Mouse (Mus musculus) heart, embryonic 13.5 days (tissue): ENCODE data around the gene Ehbp1l1. TPM values are rescaled to one million over a fixed set of nuclear protein-coding genes. Genes with fewer than 3 reads are reported as not detected.

Source experiments
- ATAC-seq: fragments of 200-750 bp; cut with Nextera tagmentation; 2 replicates; pipeline ENCODE4 v1.8.0; 2017; ENCODE audit warnings: moderate TSS enrichment; ENCODE audit not compliant: insufficient number of reproducible peaks, low FRiP score, low TSS enrichment; ENCODE audit errors: extremely low read depth
- H3K27ac ChIP-seq: fragments of 300-500 bp; sonication (generic); replicated peaks from 2 replicates; pipeline ENCODE4 v1.5.1; 2015; ENCODE audit warnings: moderate library complexity, mild to moderate bottlenecking, inconsistent platforms
- H3K27me3 ChIP-seq: fragments of 300-500 bp; sonication (generic); replicated peaks from 2 replicates; pipeline ENCODE4 v1.6.1; 2015; ENCODE audit warnings: mild to moderate bottlenecking, inconsistent platforms
- H3K36me3 ChIP-seq: fragments of 300-500 bp; sonication (generic); 2 replicates; pipeline ENCODE4 v1.6.1; 2015; ENCODE audit warnings: mild to moderate bottlenecking, inconsistent platforms
- H3K4me1 ChIP-seq: fragments of 300-500 bp; sonication (generic); 2 replicates; pipeline ENCODE4 v1.6.1; 2015; ENCODE audit warnings: inconsistent platforms
- H3K4me2 ChIP-seq: fragments of 300-500 bp; sonication (generic); 2 replicates; pipeline ENCODE4 v1.6.1; 2015; ENCODE audit warnings: inconsistent platforms, mild to moderate bottlenecking, moderate library complexity
- H3K4me3 ChIP-seq: fragments of 300-500 bp; sonication (generic); 2 replicates; pipeline ENCODE4 v1.5.1; 2015; ENCODE audit warnings: moderate library complexity, mild to moderate bottlenecking, inconsistent platforms
- H3K9ac ChIP-seq: fragments of 300-500 bp; sonication (generic); 2 replicates; pipeline ENCODE4 v1.6.1; 2015; ENCODE audit warnings: inconsistent platforms, mild to moderate bottlenecking, moderate library complexity
- H3K9me3 ChIP-seq: fragments of 300-500 bp; sonication (generic); 2 replicates; pipeline ENCODE4 v1.6.1; 2016; ENCODE audit warnings: inconsistent platforms
- WGBS: fragments of 180-500 bp; shearing (Covaris S2); methylation state at CpG from one replicate; pipeline ENCODE4 v1.1.7; 2015; ENCODE audit warnings: mixed read lengths; 5-methylcytosine and 5-hydroxymethylcytosine counted together
- polyA plus RNA-seq: library from polyadenylated mRNA; unstranded; fragments of >200 nt; fragmentation: Nextera tagmentation; extraction: Ambion mirVana; gene quantifications from 2 replicates; pipeline ENCODE4 v1.2.1, GENCODE M21; 2015

Ehbp1l1 gene
- polyA plus RNA-seq, 1 experiment from 2014 or later = 85.9 TPM

DNA sequence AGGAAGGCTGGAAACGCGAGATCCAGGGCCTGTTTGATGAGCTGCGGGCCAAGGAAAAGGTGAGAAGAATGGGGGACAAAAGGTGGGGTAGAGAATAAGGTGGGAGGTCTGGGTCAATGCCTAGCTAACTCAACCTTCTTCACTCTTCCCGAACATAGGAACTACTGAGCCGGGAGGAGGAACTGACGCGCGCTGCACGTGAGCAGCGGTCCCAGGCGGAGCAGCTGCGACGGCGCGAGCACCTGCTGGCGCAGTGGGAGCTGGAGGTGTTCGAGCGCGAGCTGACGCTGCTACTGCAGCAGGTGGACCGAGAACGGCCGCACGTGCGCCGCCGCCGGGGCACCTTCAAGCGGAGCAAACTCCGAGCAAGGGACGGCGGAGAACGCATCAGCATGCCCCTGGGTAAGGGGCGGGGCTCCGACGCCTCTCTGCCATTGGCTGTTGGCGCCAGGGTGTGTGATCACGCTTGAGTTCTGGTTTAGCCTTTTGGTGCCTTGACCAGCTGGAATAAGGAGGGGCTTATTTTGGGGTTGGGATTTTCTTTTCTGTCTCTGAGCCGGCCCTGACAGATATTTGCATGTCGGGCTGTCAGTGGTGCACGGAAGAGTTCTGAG lies 30.2 kb downstream of the Ehbp1l1 start:
- Histone ChIP-seq H3K36me3 (peaks cover 93% of the 10 kb centered on the region), H3K4me2 (peak overlapping the region; percentile 55), H3K4me1 (peaks cover 41% of the 10 kb centered on the region), H3K9ac (peak overlapping the region; percentile 33), H3K9me3 (no peaks in the 10 kb centered on the region), H3K27me3 (no peaks in the 10 kb centered on the region), H3K27ac (no peak overlapping the region), H3K4me3 (peak overlapping the region; percentile 22; the same call in 1 of the 2 replicates)
- no peak for ATAC-seq
- WGBS = 30% methylated on average over 41 of the region's 41 CpGs

DNA sequence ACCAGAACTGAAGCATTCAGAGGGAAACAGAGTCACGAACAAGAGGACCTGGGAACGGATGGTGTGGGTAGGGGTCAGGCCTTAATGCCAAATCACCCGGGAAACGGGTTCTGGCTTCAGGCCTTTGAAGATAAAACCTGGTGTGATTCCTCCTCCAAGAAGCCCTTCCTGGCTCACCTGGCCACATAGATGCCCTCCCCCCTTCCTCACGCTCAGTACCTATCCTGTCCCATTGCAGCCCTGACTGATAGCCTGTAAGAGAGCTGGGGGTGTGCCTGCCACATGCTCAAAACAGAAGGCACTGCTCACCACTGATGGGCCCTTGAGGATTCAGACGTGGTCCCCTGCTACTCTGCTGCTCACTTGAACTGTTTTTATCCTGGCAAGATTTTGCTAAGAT lies 32.3 kb downstream of the Ehbp1l1 start:
- Histone ChIP-seq H3K9me3 (no peaks in the 10 kb centered on the region), H3K4me3 (peak overlapping the region; percentile 81), H3K4me2 (peak overlapping the region; percentile 99), H3K27ac (no peak overlapping the region), H3K4me1 (peaks cover 51% of the 10 kb centered on the region), H3K9ac (peak overlapping the region; percentile 96; the same call in 1 of the 2 replicates), H3K27me3 (no peaks in the 10 kb centered on the region), H3K36me3 (peaks cover 77% of the 10 kb centered on the region)
- 85% methylated on average over 6 of the region's 6 CpGs for WGBS
- ATAC-seq = no peak

DNA sequence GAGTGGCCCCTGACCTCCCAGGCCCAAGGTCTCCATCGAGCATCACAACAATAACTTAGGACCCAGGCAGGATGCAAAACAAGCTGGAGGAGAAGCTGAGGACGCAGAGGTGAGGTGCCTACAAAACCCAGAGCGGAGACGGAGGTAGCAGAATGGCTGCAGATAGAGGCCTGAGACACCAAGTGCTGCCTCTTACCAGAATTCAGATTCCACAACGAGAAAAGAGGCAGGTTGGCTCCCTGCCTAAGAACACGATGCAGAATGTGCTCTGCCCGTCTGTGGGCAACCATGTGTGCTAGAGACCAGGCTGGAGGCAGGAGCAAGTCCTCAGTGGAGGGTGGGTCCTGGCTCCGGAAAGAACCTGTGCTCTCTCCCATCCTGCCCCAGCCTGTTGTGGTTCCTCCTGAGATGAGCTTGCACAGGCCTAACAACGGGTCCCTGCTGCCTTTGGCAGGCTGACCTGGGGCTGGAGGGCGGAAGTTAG lies 33.2 kb downstream of the Ehbp1l1 start:
- H3K4me2 ChIP-seq = peak overlapping the region; percentile 99
- 63% methylated on average over 10 of the region's 10 CpGs for WGBS
- H3K36me3 ChIP-seq = peaks cover 68% of the 10 kb centered on the region
- H3K4me1 ChIP-seq = peaks cover 52% of the 10 kb centered on the region
- ATAC-seq = no peak
- H3K9me3 ChIP-seq = no peaks in the 10 kb centered on the region
- peak overlapping the region; percentile 96 for H3K9ac ChIP-seq
- peak overlapping the region; percentile 81 for H3K4me3 ChIP-seq
- H3K27ac ChIP-seq = peak overlapping the region; percentile 96
- no peaks in the 10 kb centered on the region for H3K27me3 ChIP-seq

DNA sequence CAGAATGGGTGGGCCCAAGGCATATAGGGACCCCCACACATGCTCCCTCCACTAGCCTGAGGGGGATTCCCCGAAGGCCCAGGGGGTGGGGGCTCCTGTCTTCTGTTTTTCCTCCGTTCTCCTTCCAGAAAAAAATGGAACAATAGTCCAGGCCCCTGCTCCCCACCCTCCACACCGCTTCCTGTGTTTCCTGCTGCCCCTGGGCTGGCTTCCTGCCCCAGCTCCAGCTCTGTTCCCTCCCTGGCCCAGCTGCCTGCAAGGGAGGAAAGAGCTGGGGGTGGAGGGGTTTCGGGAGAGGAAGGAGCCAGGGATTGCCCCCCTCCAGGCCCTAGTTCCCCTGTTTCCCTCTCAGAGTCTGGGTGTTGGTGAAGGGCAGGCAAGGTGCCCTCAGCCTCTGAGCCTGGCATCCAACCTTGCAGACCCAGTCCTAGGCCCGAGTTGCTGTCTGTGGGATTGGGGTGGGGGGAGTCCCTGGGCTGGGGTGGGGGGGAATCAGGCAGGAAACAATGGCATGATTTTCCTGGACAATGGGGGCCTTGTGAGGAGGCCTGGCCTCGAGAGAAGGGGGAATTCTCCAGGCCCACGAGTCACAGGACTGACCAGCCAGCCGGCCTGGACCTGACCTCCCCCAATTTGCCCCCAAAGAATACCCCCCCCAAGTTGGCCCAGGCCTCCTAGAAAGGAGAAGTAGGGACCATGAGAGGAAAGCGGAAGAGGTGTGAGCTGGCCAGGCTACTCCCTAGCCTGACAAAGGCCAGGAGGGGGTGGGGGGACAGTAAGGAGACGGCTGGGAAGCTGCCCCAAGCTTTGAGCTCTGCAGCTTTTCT lies 33.8 kb downstream of the Ehbp1l1 start:
- no peak for ATAC-seq
- Histone ChIP-seq H3K27me3 (no peaks in the 10 kb centered on the region), H3K27ac (peak overlapping the region; percentile 96), H3K9me3 (no peaks in the 10 kb centered on the region), H3K4me2 (peak overlapping the region; percentile 99), H3K4me1 (peaks cover 59% of the 10 kb centered on the region), H3K9ac (peak overlapping the region; percentile 96), H3K4me3 (peak overlapping the region; percentile 81), H3K36me3 (peaks cover 62% of the 10 kb centered on the region)
- 60% methylated on average over 10 of the region's 10 CpGs for WGBS

DNA sequence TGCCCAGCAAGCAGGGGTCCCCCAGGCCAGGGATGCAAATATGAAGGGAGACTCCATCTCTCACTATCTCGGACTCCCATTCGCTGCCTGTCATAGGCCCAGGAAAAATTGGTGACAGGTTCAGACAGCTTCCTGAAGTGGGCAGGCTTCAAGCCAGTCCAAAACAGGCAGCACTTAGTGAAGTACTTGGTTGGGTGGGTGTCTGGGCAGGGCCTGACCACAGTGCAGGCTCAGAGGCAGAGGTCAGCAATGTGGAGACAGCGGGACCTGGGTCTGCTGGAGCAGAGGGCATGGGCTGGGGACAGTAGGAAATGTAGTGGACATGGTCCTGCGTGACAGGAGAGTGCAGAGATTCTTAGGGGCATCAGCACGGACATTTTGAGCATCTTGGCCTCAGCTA lies 34.5 kb downstream of the Ehbp1l1 start:
- Histone ChIP-seq H3K27me3 (no peaks in the 10 kb centered on the region), H3K4me3 (peak overlapping the region; percentile 81), H3K9ac (peak overlapping the region; percentile 96), H3K27ac (peak overlapping the region; percentile 96), H3K4me1 (peaks cover 63% of the 10 kb centered on the region), H3K9me3 (no peaks in the 10 kb centered on the region), H3K36me3 (peaks cover 58% of the 10 kb centered on the region), H3K4me2 (peak overlapping the region; percentile 99)
- 63% methylated on average over 5 of the region's 5 CpGs for WGBS
- no peak for ATAC-seq

DNA sequence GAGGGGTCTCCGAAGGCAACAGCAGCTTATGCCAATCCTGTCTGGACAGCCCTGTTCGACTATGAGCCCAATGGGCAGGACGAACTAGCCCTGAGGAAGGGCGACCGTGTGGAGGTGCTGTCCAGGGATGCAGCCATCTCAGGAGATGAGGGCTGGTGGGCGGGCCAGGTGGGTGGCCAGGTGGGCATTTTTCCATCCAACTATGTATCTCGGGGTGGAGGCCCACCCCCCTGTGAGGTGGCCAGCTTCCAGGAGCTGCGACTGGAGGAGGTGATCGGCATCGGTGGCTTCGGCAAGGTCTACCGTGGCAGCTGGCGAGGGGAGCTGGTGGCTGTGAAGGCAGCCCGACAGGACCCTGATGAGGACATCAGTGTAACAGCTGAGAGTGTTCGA lies 35.8 kb downstream of the Ehbp1l1 start:
- H3K4me1 ChIP-seq = peaks cover 54% of the 10 kb centered on the region
- H3K27ac ChIP-seq = peak overlapping the region; percentile 96
- H3K4me2 ChIP-seq = peak overlapping the region; percentile 99
- ATAC-seq = no peak
- peak overlapping the region; percentile 96 for H3K9ac ChIP-seq
- H3K9me3 ChIP-seq = no peaks in the 10 kb centered on the region
- 46% methylated on average over 15 of the region's 15 CpGs for WGBS
- peak overlapping the region; percentile 81 for H3K4me3 ChIP-seq
- no peaks in the 10 kb centered on the region for H3K27me3 ChIP-seq
- peaks cover 58% of the 10 kb centered on the region for H3K36me3 ChIP-seq

DNA sequence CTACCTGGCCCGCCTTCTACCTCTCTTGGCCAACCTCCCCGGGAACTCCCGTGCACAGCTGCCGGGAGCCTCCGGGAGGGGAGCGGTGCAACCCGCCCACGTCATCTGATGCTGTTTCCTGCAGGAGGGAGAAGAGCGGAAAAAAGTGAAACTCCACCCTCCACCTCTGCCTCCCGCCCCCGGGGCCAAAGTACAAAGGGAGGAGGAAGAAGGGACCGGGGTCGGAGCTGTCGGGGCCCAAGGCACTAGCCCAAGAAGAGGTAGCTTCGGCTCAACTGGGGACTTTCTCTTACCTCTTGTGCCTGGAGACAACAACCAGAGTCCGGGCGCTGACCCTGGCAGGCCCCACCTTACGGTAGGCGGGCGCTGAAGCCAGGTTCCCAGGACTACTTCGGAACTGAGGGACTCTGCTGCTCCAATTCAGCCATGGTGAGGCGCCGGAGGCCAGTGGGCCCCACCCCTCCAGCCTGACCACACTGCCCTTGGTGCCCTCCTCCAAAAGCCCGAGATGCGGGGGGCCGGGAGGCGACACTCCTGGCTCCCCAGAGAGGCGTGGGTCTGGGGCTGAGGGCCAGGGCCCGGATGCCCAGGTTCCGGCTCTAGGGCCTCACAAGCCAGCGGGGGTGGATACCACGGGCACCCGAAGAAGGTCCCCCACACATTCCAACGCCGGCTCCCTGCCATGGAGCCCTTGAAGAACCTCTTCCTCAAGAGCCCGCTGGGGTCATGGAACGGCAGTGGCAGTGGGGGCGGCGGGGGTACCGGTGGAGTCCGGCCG lies 36.4 kb downstream of the Ehbp1l1 start:
- H3K4me1 ChIP-seq = peaks cover 54% of the 10 kb centered on the region
- H3K9ac ChIP-seq = peak overlapping the region; percentile 96
- ATAC-seq = peak; percentile 40; the same call in 1 of the 2 replicates
- H3K27ac ChIP-seq = peak overlapping the region; percentile 96
- peak overlapping the region; percentile 99 for H3K4me2 ChIP-seq
- peak overlapping the region; percentile 81 for H3K4me3 ChIP-seq
- WGBS = 8% methylated on average over 42 of the region's 42 CpGs
- H3K36me3 ChIP-seq = peaks cover 58% of the 10 kb centered on the region
- no peaks in the 10 kb centered on the region for H3K9me3 ChIP-seq
- H3K27me3 ChIP-seq = no peaks in the 10 kb centered on the region

DNA sequence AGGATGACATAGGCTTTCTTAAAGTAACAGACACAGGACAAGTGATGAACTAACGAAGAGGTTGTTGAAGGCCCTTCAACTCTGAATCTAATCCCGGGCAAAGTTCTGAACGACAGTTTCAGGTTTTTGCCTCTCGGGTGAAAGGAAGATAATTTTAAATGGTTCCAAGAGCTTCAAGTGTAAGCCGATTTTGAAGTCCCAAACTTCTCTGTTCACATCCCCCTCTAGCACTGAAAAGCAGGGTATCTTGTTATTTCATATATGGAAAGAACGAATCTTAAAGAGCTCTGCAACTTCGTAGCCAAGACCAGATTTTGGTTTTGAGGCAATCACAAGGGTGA lies 37.1 kb downstream of the Ehbp1l1 start:
- peak overlapping the region; percentile 96 for H3K9ac ChIP-seq
- peak overlapping the region; percentile 96 for H3K27ac ChIP-seq
- no peaks in the 10 kb centered on the region for H3K27me3 ChIP-seq
- H3K4me3 ChIP-seq = peak overlapping the region; percentile 81
- H3K36me3 ChIP-seq = peaks cover 58% of the 10 kb centered on the region
- peak overlapping the region; percentile 99 for H3K4me2 ChIP-seq
- WGBS = under 1% methylated on average over 7 of the region's 7 CpGs
- H3K9me3 ChIP-seq = no peaks in the 10 kb centered on the region
- no peak for ATAC-seq
- H3K4me1 ChIP-seq = peaks cover 52% of the 10 kb centered on the region

DNA sequence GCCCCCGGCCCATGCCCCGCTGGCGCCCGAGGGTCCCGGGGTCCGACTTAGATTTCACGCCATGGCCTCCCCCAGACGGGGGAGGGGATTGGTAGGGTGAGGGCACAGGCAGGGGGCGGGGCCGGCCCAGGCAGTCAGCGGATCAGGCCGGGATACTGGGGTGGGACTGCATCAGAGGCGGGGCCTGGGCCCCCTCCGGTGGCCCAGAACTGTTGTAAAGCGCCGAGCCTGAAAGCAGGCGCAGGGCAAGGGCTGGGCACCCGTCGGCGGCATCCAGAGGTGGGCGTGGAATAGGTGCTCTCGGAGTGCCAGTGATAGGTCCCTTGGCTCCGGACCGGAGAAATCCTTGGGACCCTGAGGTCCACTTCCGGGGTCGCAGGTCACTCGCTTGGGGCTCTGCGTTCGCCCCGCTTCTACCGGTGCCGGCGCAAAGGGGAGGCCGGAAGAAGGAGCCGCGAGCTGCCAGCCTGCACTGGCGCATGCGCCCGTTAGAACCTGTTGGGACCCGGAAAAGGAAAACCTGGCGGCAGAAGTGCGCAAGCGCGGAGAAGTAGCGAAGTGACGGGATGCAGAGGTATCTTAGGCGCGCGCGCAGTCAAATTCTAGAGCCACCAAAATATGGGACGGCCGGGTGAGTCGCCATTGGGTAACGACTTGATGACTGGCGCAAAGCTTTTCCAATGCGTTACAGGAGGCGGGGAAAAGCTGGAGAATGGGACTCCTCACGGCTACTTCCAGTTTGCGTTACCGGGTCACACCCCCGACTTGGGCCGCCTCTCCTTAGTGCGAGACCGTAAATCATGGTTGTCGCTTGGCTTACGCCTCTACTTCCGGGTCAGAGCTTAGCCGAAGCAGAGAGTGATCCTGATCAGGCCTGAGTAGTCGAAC lies 37.7 kb downstream of the Ehbp1l1 start, which contains the start of the genes Map3k11 and Pcnx3:
Gene Map3k11 (plus strand): TSS at position 543 of the 888 bp plus-strand sequence.
Gene Pcnx3 (minus strand): TSS at position 709 of the 888 bp plus-strand sequence.
- H3K27ac ChIP-seq = peak within 1 kb of the TSS; percentile 96
- H3K27me3 ChIP-seq = no peaks in the 10 kb centered on the region
- peaks cover 58% of the 10 kb centered on the region for H3K36me3 ChIP-seq
- H3K4me2 ChIP-seq = peak within 1 kb of the TSS; percentile 99
- peak; percentile 71 for ATAC-seq
- peak within 1 kb of the TSS; percentile 81 for H3K4me3 ChIP-seq
- H3K9ac ChIP-seq = peak within 1 kb of the TSS; percentile 97
- under 1% methylated on average over 69 of the region's 69 CpGs for WGBS
- H3K4me1 ChIP-seq = peaks cover 46% of the 10 kb centered on the region
- H3K9me3 ChIP-seq = no peaks in the 10 kb centered on the region

DNA sequence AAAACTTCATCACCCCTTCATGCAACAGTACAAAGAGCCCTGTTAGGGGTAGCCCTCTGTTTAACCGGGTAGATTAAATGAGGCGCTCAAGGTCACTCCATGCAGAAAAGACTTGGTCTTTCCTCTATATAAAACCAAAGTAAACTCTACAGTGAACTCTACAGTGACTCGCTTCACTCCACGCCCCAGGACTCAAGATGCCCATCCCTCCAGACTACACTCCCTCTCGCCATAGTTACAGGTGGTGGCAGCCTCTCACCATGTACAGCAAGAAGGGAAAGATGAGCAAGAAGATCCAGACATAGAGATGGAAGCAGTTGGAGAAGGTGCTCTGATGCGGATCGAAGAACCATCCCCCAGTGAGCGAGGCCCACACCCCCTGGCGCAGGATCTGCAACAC lies 38.4 kb downstream of the Ehbp1l1 start:
- no peaks in the 10 kb centered on the region for H3K9me3 ChIP-seq
- H3K9ac ChIP-seq = peak overlapping the region; percentile 97
- H3K27me3 ChIP-seq = no peaks in the 10 kb centered on the region
- 18% methylated on average over 9 of the region's 9 CpGs for WGBS
- peaks cover 58% of the 10 kb centered on the region for H3K36me3 ChIP-seq
- H3K4me3 ChIP-seq = peak overlapping the region; percentile 81
- H3K4me1 ChIP-seq = peaks cover 40% of the 10 kb centered on the region
- peak overlapping the region; percentile 96 for H3K27ac ChIP-seq
- no peak for ATAC-seq
- H3K4me2 ChIP-seq = peak overlapping the region; percentile 99
